Mouse (Mus musculus): ENCODE data around the gene Kdm5b.
A peak's percentile ranks its signal among the peaks of the same experiment; 100 is the strongest.

Kdm5b gene

GRCm38 (mm10) chr1:134549632-134550132, 10.3 kb upstream of the Kdm5b start, which contains the start of gene Mgat4e:
Mgat4e (minus strand) TSS chr1:134549682.
- DNase-seq (ENCODE audit: low spot score in 2 of 2): no peak

GRCm38 (mm10) chr1:134551869-134552268, 8.1 kb upstream of the Kdm5b start:
- no peak for DNase-seq (ENCODE audit: low spot score in 2 of 2)

- no peak for DNase-seq (ENCODE audit: low spot score in 2 of 2)
Observed at GRCm38 (mm10) chr1:134552396-134552795, 7.6 kb upstream of the Kdm5b start.

GRCm38 (mm10) chr1:134555240-134555870, 4.6 kb upstream of the Kdm5b start:
- peak; percentile 54 to 71 for DNase-seq (ENCODE audit: low spot score in 2 of 2)

GRCm38 (mm10) chr1:134555871-134556670, 3.9 kb upstream of the Kdm5b start:
- peak in 1 of 2 experiments; percentile 34 for DNase-seq (ENCODE audit: low spot score in 2 of 2)

- peak; percentile 88 to 93 for DNase-seq (ENCODE audit: low spot score in 2 of 2)
Observed at GRCm38 (mm10) chr1:134556671-134557218, 3.2 kb upstream of the Kdm5b start.

- DNase-seq (ENCODE audit: low spot score in 2 of 2): no peak
Observed at GRCm38 (mm10) chr1:134558511-134558910, 1.5 kb upstream of the Kdm5b start.

GRCm38 (mm10) chr1:134559226-134559625, 745 bp upstream of the Kdm5b start:
- no peak for DNase-seq (ENCODE audit: low spot score in 2 of 2)

- DNase-seq (ENCODE audit: low spot score in 2 of 2): peak in 1 of 2 experiments; percentile 42
Observed at GRCm38 (mm10) chr1:134560396-134560795, 425 bp downstream of the Kdm5b start.

- peak; percentile 10 to 37 for DNase-seq (ENCODE audit: low spot score in 2 of 2)
Observed at GRCm38 (mm10) chr1:134560801-134561769, 1.1 kb downstream of the Kdm5b start.

GRCm38 (mm10) chr1:134561770-134562143, 1.8 kb downstream of the Kdm5b start:
- DNase-seq (ENCODE audit: low spot score in 2 of 2): no peak

GRCm38 (mm10) chr1:134562457-134562856, 2.5 kb downstream of the Kdm5b start:
- DNase-seq (ENCODE audit: low spot score in 2 of 2): no peak

- DNase-seq (ENCODE audit: low spot score in 2 of 2): no peak
Observed at GRCm38 (mm10) chr1:134563726-134564125, 3.8 kb downstream of the Kdm5b start.

GRCm38 (mm10) chr1:134567511-134567910, 7.5 kb downstream of the Kdm5b start:
- DNase-seq (ENCODE audit: low spot score in 2 of 2): no peak

- no peak for DNase-seq (ENCODE audit: low spot score in 2 of 2)
Observed at GRCm38 (mm10) chr1:134570171-134570570, 10.2 kb downstream of the Kdm5b start.

- DNase-seq (ENCODE audit: low spot score in 2 of 2): no peak
Observed at GRCm38 (mm10) chr1:134570631-134571030, 10.7 kb downstream of the Kdm5b start.

- no peak for DNase-seq (ENCODE audit: low spot score in 2 of 2)
Observed at GRCm38 (mm10) chr1:134573300-134573931, 13.4 kb downstream of the Kdm5b start.

GRCm38 (mm10) chr1:134573932-134574315, 14.0 kb downstream of the Kdm5b start:
- no peak for DNase-seq (ENCODE audit: low spot score in 2 of 2)

GRCm38 (mm10) chr1:134577384-134578120, 17.6 kb downstream of the Kdm5b start:
- DNase-seq (ENCODE audit: low spot score in 2 of 2): no peak

- no peak for DNase-seq (ENCODE audit: low spot score in 2 of 2)
Observed at GRCm38 (mm10) chr1:134580796-134581195, 20.8 kb downstream of the Kdm5b start.

Measured in urinary bladder, adult 18-20 months (tissue).